Mouse (Mus musculus) liver, embryonic 14.5 days (tissue): ENCODE measurements around the gene Prpf3. TPM values are rescaled to one million over a fixed set of nuclear protein-coding genes. Genes with fewer than 3 reads are reported as not detected.

Experiments
- ATAC-seq: fragments of 200-750 bp; cut with Nextera tagmentation; 2 replicates; pipeline ENCODE4 v1.8.0; 2017; ENCODE audit warnings: moderate number of reproducible peaks, mild to moderate bottlenecking, moderate library complexity; ENCODE audit not compliant: insufficient read depth
- DNase-seq, 3 experiments: peaks; one replicate each; pipeline ENCODE4 v3.0.0-alpha.2; 2012 to 2013; ENCODE audit warnings: low read depth in 3 of 3, low spot score in 3 of 3
- H3K27ac ChIP-seq: fragments of 300-500 bp; sonication (generic); 2 replicates; pipeline ENCODE4 v1.5.1; 2014; ENCODE audit warnings: moderate library complexity, mild to moderate bottlenecking, control low read depth, inconsistent platforms
- H3K27me3 ChIP-seq: fragments of 300-500 bp; sonication (generic); 2 replicates; pipeline ENCODE4 v1.6.1; 2014; ENCODE audit warnings: mild to moderate bottlenecking, low read length, moderate library complexity; ENCODE audit not compliant: control insufficient read depth, insufficient read depth
- H3K36me3 ChIP-seq: fragments of 300-500 bp; sonication (generic); replicated peaks from 2 replicates; pipeline ENCODE4 v1.6.1; 2014; ENCODE audit warnings: low read depth; ENCODE audit not compliant: control insufficient read depth, insufficient read depth
- H3K4me1 ChIP-seq, 2 experiments: fragments of 200-500 bp in 1 of 2; fragments of 300-500 bp in 1 of 2; sonication (generic) in 1 of 2; replicated peaks; 2 replicates each; pipeline ENCODE4 v1.6.1; 2012 to 2014; ENCODE audit warnings: antibody characterized with exemption in 1 of 2, inconsistent platforms in 1 of 2, low read length in 1 of 2; ENCODE audit not compliant: control insufficient read depth in 2 of 2, insufficient read depth in 2 of 2
- H3K4me2 ChIP-seq: fragments of 300-500 bp; sonication (generic); 2 replicates; pipeline ENCODE4 v1.6.1; 2014; ENCODE audit warnings: low read depth, mild to moderate bottlenecking, control low read depth, moderate library complexity
- H3K4me3 ChIP-seq, 2 experiments: fragments of 200-500 bp in 1 of 2; fragments of 300-500 bp in 1 of 2; sonication (generic) in 1 of 2; 2 replicates each; pipeline ENCODE4 v1.5.1; 2012 to 2014; ENCODE audit warnings: low read depth in 2 of 2, low read length in 2 of 2, mild to moderate bottlenecking in 2 of 2, control low read depth in 1 of 2, inconsistent platforms in 1 of 2, moderate library complexity in 1 of 2; ENCODE audit not compliant: insufficient read depth in 1 of 2
- H3K9ac ChIP-seq: fragments of 300-500 bp; sonication (generic); replicated peaks from 2 replicates; pipeline ENCODE4 v1.6.1; 2014; ENCODE audit warnings: mild to moderate bottlenecking, control low read depth, moderate library complexity
- H3K9me3 ChIP-seq: fragments of 300-500 bp; sonication (generic); 2 replicates; pipeline ENCODE4 v1.6.1; 2016; ENCODE audit warnings: low read length, mixed read lengths; ENCODE audit not compliant: control insufficient read depth
- CTCF ChIP-seq: IDR thresholded peaks from 2 replicates; pipeline ENCODE4 v1.5.1; 2016; ENCODE audit warnings: antibody characterized with exemption, low read depth, control low read depth
- EP300 ChIP-seq: IDR thresholded peaks from 2 replicates; pipeline ENCODE4 v1.6.1; 2016; ENCODE audit warnings: antibody characterized with exemption, low read depth
- WGBS: fragments of 180-500 bp; shearing (Covaris S2); extraction: QIAGEN DNeasy Blood & Tissue Kit; methylation state at CpG from one replicate; pipeline ENCODE4 v1.1.7; 2014; ENCODE audit not compliant: insufficient replicate concordance; 5-methylcytosine and 5-hydroxymethylcytosine counted together
- polyA plus RNA-seq, 2 experiments: library from polyadenylated mRNA; depleted of rRNA in 1 of 2; stranded (reverse) in 1 of 2; unstranded in 1 of 2; fragments of >200 nt; fragmentation: Nextera tagmentation in 1 of 2; extraction: Ambion mirVana in 1 of 2; gene quantifications; 2 replicates each; pipeline versions ENCODE4 v1.2.1 to v1.2.3; 2012 to 2014

The Prpf3 gene
- polyA plus RNA-seq, 2 experiments, result 18.9 to 27.2 TPM

- H3K4me3 ChIP-seq, result no peak overlapping the region
- no peaks in the 10 kb centered on the region for H3K27me3 ChIP-seq
- no peaks in the 10 kb centered on the region for H3K9me3 ChIP-seq
- TF ChIP-seq EP300, result no peak
- TF ChIP-seq CTCF, result no peak
- WGBS, result 27% methylated on average over 4 of the region's 4 CpGs
- H3K27ac ChIP-seq, result no peak overlapping the region
- peaks cover 18 to 19% of the 10 kb centered on the region in 2 experiments for H3K4me1 ChIP-seq
- H3K36me3 ChIP-seq, result peaks cover 68% of the 10 kb centered on the region
- H3K9ac ChIP-seq, result no peak overlapping the region; the same call in 1 of the 2 replicates
- peak; percentile 34; the same call in 1 of the 2 replicates for ATAC-seq
- no peak for DNase-seq
- peak overlapping the region; percentile 50; the same call in 1 of the 2 replicates for H3K4me2 ChIP-seq
Measured at GRCm38 (mm10) chr3:95850611-95851010, 5.1 kb downstream of the Prpf3 start.

GRCm38 (mm10) chr3:95842503-95843214 lies 13.0 kb downstream of the Prpf3 start:
- Histone ChIP-seq H3K4me3 (no peak overlapping the region), H3K9ac (no peak overlapping the region), H3K27me3 (no peaks in the 10 kb centered on the region), H3K4me1 (peaks cover 2 to 7% of the 10 kb centered on the region in 2 experiments; a peak in 1 of 4 replicates), H3K36me3 (peaks cover 90% of the 10 kb centered on the region), H3K27ac (no peak overlapping the region), H3K9me3 (no peaks in the 10 kb centered on the region), H3K4me2 (no peak overlapping the region)
- ATAC-seq, result no peak
- TF ChIP-seq EP300 (no peak), CTCF (peak; percentile 20; the same call in 1 of the 2 replicates)
- no peak for DNase-seq
- WGBS, result 69% methylated on average over 3 of the region's 3 CpGs

DNA sequence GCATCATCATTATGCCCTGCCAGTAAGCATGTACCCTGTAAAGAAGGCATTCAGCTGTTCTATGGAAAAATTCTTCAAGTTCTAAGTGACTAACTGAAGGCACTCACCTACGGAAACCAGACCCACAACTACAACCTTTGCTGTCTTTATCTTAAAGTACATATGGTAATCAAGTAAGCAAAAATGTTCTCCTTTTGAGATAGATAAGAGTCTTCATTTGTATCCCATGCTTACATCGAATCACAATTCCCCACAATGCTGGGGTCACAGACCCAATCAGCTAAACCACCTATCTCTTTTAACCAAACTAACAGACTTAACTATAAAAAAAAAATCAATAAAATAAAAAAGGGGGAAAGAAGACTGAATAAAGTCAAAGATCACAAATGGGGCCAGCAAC lies 16.4 kb downstream of the Prpf3 start:
- H3K27ac ChIP-seq, result no peak overlapping the region
- no peaks in the 10 kb centered on the region for H3K27me3 ChIP-seq
- peaks cover 75% of the 10 kb centered on the region for H3K36me3 ChIP-seq
- no peaks in the 10 kb centered on the region for H3K9me3 ChIP-seq
- H3K4me3 ChIP-seq, result no peak overlapping the region
- DNase-seq (no peak), ATAC-seq (peak; percentile 21; the same call in 1 of the 2 replicates)
- no peak overlapping the region for H3K4me2 ChIP-seq
- H3K4me1 ChIP-seq, result peaks cover 2 to 7% of the 10 kb centered on the region in 2 experiments; a peak in 1 of 4 replicates
- TF ChIP-seq EP300, result 0 out of 2 replicates have a peak, but pooled peaks have one; percentile 34
- TF ChIP-seq CTCF, result no peak
- no peak overlapping the region for H3K9ac ChIP-seq
- WGBS, result 24% methylated on average over 2 of the region's 2 CpGs

- Histone ChIP-seq H3K4me2 (no peak overlapping the region), H3K4me1 (no peaks in the 10 kb centered on the region; a peak in 1 of 4 replicates), H3K9me3 (no peaks in the 10 kb centered on the region), H3K27ac (no peak overlapping the region), H3K4me3 (no peak overlapping the region), H3K9ac (no peak overlapping the region), H3K36me3 (peaks cover 51% of the 10 kb centered on the region), H3K27me3 (no peaks in the 10 kb centered on the region)
- TF ChIP-seq CTCF (no peak), EP300 (no peak)
- WGBS, result 91% methylated on average over 4 of the region's 4 CpGs
- ATAC-seq (no peak), DNase-seq (no peak)
Measured at GRCm38 (mm10) chr3:95829053-95829452, 26.6 kb downstream of the Prpf3 start.

DNA sequence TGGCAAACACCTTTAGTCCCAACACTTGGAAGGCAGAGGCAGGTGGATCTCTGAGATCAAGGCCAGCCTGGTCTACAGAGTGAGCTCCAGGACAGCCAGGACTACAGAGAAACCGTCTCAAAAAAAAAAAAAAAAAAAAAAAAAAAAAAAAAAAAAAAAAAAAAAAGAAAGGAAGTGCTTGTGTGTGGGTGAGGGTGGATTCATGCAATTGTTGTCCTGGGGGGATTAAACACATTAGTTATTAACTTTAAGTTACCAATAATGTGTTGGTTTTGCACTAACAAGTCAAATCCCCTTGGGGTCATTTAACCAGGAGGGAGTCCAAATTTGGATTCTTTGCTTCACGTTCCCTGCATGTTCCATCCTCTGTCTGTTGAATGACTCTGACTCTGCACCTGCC lies 29.4 kb downstream of the Prpf3 start:
- WGBS, result 72% methylated on average over 2 of the region's 2 CpGs
- Histone ChIP-seq H3K9me3 (no peaks in the 10 kb centered on the region), H3K4me2 (no peak overlapping the region), H3K4me1 (no peaks in the 10 kb centered on the region; a peak in 1 of 4 replicates), H3K9ac (no peak overlapping the region), H3K36me3 (peaks cover 25% of the 10 kb centered on the region), H3K27me3 (no peaks in the 10 kb centered on the region), H3K27ac (no peak overlapping the region), H3K4me3 (no peak overlapping the region)
- no peak for DNase-seq
- no peak for ATAC-seq
- no peak for TF ChIP-seq EP300
- no peak for TF ChIP-seq CTCF
